Mouse (Mus musculus): Measurements from ENCODE around the gene Gm5799. TPM values are rescaled to one million over a fixed set of nuclear protein-coding genes. Genes with fewer than 3 reads are reported as not detected.
"Not testable (repeated sequence)": the region's sequence is repeated elsewhere in the genome, so short reads cannot be mapped to it uniquely, and the experiment has no call there.

Gm5799 gene
- not detected in 2 replicates for polyA plus RNA-seq (2016; fragmentation: Nextera tagmentation; extraction: Ambion mirVana)

DNA sequence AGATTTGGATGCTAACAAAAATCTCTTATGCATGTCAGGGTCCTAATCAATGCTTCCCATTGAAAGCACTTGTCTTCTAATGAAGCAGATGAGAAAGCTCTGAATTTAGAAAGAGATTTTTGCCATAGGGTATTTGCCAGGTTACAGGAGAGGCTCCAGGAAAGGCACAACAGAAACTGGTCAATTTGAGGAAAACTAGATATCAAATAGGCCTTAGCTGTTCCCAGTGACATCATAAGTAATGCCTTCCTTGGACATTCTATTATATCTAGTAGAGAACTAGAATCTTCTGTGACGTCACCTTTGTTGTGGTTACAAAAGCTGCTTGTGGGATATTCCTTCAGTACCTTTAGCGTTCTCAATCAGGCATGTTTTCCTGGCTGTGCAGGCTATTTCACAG lies at the start of gene Gm5799:
Gene Gm5799, plus strand, starts transcription at position 301 of the 400 bp plus-strand sequence.
- H3K4me1 ChIP-seq; H3K9ac ChIP-seq; H3K9me3 ChIP-seq (replicated peaks); ATAC-seq; H3K36me3 ChIP-seq; H3K27me3 ChIP-seq (replicated peaks); H3K4me2 ChIP-seq; H3K4me3 ChIP-seq; H3K27ac ChIP-seq: not testable (repeated sequence)
- 56% methylated on average over 2 of the region's 2 CpGs for WGBS (ENCODE audit: insufficient replicate concordance)

DNA sequence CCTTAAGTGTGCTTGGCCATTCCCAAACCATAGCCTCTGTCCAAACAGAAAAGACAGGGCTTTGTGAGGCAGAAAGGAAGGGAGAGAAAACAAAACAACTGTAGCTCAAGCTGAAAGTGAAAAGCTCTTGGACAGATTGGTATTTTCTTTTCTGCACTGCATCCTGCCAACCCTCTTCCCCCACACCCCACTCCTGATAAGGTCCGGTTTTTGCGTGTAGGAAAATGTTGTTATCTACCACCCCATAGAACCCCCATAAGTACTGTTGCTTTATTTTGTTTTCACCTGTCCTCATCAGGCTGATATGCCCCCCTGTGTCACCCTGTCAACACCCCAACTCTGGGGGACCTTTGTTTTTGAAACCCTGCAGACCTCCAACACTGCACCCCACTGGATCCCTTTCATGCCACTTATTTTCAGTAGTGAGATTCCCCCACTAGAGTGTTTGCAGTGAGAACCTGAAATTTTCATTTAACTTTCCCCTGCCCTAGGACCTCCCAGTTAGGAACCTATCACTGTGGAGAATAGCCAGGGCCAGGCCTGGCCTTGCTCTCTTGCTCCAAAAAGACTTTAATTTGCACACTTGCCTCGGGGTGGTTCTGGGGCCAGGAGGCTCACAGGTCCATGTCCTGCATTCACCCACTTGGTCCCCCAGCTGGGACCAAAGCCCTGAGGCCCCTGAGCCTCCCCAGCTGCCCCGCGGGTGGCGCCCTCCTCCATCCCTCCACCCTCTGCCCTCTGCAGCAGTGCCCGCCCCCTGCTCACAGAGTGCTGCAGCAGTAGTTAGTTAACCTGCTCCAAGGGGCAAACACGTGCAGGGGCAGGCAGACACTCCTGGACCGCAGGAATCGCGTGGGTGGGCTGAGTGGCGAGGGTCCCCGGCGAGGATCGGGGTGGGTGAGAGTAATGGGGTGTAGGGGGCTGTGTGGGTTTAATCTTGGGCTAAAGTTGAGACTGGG lies 12.0 kb upstream of the Gm5799 start:
- WGBS (ENCODE audit: insufficient replicate concordance) = 26% methylated on average over 15 of the region's 15 CpGs
- not testable (repeated sequence) for H3K27me3 ChIP-seq (replicated peaks); ATAC-seq; H3K27ac ChIP-seq; H3K4me2 ChIP-seq; H3K36me3 ChIP-seq; H3K4me1 ChIP-seq; H3K4me3 ChIP-seq; H3K9ac ChIP-seq; H3K9me3 ChIP-seq (replicated peaks)

DNA sequence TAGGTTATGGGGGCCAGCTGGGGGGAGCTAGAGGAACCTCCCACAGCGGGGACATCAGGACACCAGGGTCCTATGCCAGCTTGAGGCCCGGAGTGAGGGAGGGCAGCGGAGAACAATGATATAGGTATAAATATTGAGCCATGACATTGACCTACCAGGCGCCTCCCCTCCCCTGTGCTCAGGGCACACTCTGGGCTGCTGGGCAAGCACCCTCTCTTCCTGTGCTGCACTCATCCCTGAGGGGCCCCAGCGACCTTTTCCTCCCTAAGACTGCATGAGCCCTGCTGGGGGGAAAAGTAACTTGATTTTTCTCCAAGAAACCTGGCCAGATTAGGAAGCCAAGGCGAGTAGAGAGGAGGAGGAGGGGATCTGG lies 11.4 kb upstream of the Gm5799 start:
- not testable (repeated sequence) for H3K4me2 ChIP-seq; H3K36me3 ChIP-seq; H3K9me3 ChIP-seq (replicated peaks); H3K9ac ChIP-seq; H3K27me3 ChIP-seq (replicated peaks); H3K4me3 ChIP-seq; H3K4me1 ChIP-seq; ATAC-seq; H3K27ac ChIP-seq
- no CpG with 5 or more reads among the region's 6 CpGs for WGBS (ENCODE audit: insufficient replicate concordance)

DNA sequence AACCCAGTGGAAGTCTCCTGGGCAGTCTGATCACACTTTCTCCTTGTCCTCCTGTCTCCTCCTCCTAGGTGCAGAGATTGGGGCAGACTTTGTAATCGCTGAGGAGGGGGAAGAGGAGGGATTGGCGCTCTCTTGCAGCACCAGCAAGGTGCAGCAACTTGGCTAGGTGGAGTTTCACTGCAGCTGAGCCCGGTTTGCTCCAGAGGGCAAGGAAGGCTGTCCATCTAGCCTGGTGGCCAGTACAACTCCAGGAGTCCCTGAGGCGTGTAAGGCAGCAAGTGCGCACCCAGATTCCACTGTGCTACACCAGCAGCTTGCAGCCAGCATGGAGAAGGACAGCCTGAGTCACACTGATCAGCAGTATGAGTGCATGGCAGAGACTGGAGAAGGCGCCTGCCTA lies 11.0 kb upstream of the Gm5799 start:
- ATAC-seq, H3K27ac ChIP-seq: not testable (repeated sequence)
- WGBS (ENCODE audit: insufficient replicate concordance) = 31% methylated on average over 5 of the region's 6 CpGs

DNA sequence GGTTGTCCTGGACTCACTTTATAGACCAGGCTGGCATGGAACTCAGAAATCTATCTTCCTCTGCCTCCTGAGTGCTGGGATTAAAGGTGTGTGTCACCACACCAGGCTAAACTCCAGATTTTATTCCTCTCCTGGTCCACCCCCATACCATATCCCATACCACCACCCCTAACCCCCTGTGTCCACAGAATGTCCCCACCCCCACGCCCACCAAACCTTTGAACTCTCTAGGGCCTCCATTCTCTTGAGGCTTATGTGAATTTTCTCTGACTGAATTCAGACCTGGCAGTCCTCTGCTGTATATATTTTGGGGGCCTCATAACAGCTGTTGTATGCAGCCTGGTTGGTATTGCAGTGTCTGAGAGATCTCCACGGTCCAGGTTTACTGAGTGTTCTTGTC lies 5.2 kb upstream of the Gm5799 start:
- H3K4me1 ChIP-seq; ATAC-seq; H3K9ac ChIP-seq; H3K27me3 ChIP-seq (replicated peaks); H3K36me3 ChIP-seq; H3K4me2 ChIP-seq; H3K9me3 ChIP-seq (replicated peaks); H3K27ac ChIP-seq; H3K4me3 ChIP-seq: not testable (repeated sequence)
- 51% methylated on average over 2 of the region's 2 CpGs for WGBS (ENCODE audit: insufficient replicate concordance)

More for the DNA sequence above, 11.0 kb upstream of the Gm5799 start:
- H3K36me3 ChIP-seq; H3K4me2 ChIP-seq; H3K9ac ChIP-seq; H3K9me3 ChIP-seq (replicated peaks); H3K4me3 ChIP-seq; H3K27me3 ChIP-seq (replicated peaks); H3K4me1 ChIP-seq: not testable (repeated sequence)

DNA sequence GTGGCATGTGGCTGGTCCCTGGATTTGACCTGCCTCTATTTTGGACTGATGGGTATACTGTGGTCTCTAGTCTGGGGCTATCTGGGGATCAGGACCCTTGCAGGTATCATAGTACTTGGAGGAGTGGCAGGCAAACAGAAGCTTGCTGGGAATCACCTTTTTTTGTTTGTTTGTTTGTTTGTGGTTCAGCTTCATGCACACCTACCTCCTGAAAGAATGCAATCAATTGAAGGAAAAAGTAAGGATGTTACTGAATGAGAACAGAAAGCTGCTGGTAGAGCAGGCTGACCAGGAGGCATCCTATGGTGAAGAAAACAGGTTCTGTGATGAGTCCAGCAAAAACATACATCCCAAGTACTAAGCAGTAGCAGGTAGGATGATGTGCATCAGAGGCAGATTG lies 2.9 kb downstream of the Gm5799 start:
- not testable (repeated sequence) for H3K27ac ChIP-seq; H3K9ac ChIP-seq; H3K4me1 ChIP-seq; H3K9me3 ChIP-seq (replicated peaks); ATAC-seq; H3K4me2 ChIP-seq; H3K4me3 ChIP-seq; H3K27me3 ChIP-seq (replicated peaks); H3K36me3 ChIP-seq

DNA sequence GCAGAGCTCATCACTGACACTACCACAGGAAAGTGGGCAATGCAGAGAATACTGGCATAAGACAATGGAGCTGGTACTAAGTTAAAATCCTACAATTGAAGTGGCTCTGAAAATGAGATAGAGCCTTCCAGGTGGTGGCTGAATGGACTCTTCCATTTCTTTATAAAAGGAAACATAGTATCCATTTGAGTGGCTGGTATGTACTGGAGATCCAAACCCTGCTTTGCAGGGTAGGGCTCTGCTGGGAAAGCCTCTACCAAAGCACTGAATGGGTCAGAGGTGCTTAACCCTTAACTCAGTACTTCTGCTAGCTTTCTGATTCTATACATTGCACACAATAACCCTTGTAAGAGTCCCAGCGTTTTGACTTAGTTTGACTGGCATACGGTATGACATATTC lies 8.9 kb downstream of the Gm5799 start:
- not testable (repeated sequence) for H3K4me1 ChIP-seq; H3K4me3 ChIP-seq; H3K27me3 ChIP-seq (replicated peaks); H3K9me3 ChIP-seq (replicated peaks); H3K36me3 ChIP-seq; H3K27ac ChIP-seq; H3K9ac ChIP-seq; ATAC-seq; H3K4me2 ChIP-seq
- 61% methylated on average over 2 of the region's 2 CpGs for WGBS (ENCODE audit: insufficient replicate concordance)

DNA sequence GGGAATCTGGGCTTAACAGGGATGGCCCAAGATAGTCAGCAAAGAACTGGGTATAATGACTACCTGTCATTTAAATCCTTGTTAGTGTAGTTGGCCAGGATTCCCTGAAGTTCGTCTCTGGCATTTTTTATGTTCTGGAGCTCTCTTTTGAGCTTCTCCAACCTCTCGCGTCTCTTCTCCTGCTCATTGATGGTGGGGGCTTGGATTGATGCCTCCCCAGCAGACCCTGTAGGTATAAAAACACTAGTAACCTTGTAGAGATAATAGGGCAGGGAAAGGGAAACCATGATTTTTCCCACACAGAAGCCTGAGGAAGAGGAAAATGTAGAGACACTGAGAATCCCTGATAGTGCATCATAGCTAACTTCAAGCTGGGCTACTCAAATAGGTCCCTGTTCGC lies 34.6 kb downstream of the Gm5799 start:
- not testable (repeated sequence) for H3K4me3 ChIP-seq; H3K9ac ChIP-seq; H3K27me3 ChIP-seq (replicated peaks); H3K4me1 ChIP-seq; ATAC-seq; H3K9me3 ChIP-seq (replicated peaks); H3K27ac ChIP-seq; H3K36me3 ChIP-seq; H3K4me2 ChIP-seq
- WGBS (ENCODE audit: insufficient replicate concordance) = 54% methylated on average over 4 of the region's 4 CpGs

DNA sequence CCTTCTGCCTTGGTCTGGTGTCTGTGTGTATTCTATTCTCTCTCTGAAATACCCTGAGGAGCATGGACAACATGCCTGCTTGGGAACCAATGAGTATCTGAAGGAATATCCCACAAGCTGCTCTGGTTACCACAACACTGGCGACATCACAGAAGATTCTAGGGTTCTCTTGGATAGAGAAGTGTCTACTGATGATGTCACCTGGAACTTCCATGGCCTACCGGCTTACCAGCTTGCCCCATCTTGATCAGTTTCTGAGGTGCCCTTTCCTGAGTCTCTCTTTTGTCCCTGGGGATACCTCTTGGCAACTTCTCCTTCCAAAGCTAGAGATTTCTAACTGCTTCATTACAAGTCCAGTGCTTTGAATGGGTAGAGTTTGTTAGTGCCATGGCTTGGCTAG lies 35.7 kb downstream of the Gm5799 start, which contains the start of gene Gm17654:
Gene Gm17654, minus strand, starts transcription at position 101 of the 400 bp plus-strand sequence.
- H3K36me3 ChIP-seq; H3K27ac ChIP-seq; H3K27me3 ChIP-seq (replicated peaks); H3K4me1 ChIP-seq; H3K4me3 ChIP-seq; H3K4me2 ChIP-seq; ATAC-seq; H3K9me3 ChIP-seq (replicated peaks); H3K9ac ChIP-seq: not testable (repeated sequence)
- 53% methylated on average over 1 of the region's 2 CpGs for WGBS (ENCODE audit: insufficient replicate concordance)

Other genes with a start within 250 kb of the Gm5799 start
- not detected in 2 replicates for gene Gm8127, start 249.7 kb upstream of the Gm5799 start, polyA plus RNA-seq (2016; fragmentation: Nextera tagmentation; extraction: Ambion mirVana)
- gene 1700001F09Rik, start 195.8 kb upstream of the Gm5799 start, polyA plus RNA-seq (2016; fragmentation: Nextera tagmentation; extraction: Ambion mirVana) = not detected in 2 replicates
- not detected in 2 replicates for gene Gm8138, start 127.2 kb upstream of the Gm5799 start, polyA plus RNA-seq (2016; fragmentation: Nextera tagmentation; extraction: Ambion mirVana)
- not detected in 2 replicates for gene Gm17654, start 35.6 kb downstream of the Gm5799 start, polyA plus RNA-seq (2016; fragmentation: Nextera tagmentation; extraction: Ambion mirVana)
- not detected in 2 replicates for gene Gm10375, start 64.4 kb downstream of the Gm5799 start, polyA plus RNA-seq (2016; fragmentation: Nextera tagmentation; extraction: Ambion mirVana)
- gene Gm8165, start 133.6 kb downstream of the Gm5799 start, polyA plus RNA-seq (2016; fragmentation: Nextera tagmentation; extraction: Ambion mirVana) = not detected in 2 replicates
- gene Gm7324, start 154.3 kb downstream of the Gm5799 start, polyA plus RNA-seq (2016; fragmentation: Nextera tagmentation; extraction: Ambion mirVana) = 0.77 and 1.2 TPM in 2 replicates
- not detected in 2 replicates for gene Gm16506, start 183.9 kb downstream of the Gm5799 start, polyA plus RNA-seq (2016; fragmentation: Nextera tagmentation; extraction: Ambion mirVana)
- not detected in 2 replicates for gene Gm6526, start 204.3 kb downstream of the Gm5799 start, polyA plus RNA-seq (2016; fragmentation: Nextera tagmentation; extraction: Ambion mirVana)
- gene Gm8180, start 241.2 kb downstream of the Gm5799 start, polyA plus RNA-seq (2016; fragmentation: Nextera tagmentation; extraction: Ambion mirVana) = not detected in 2 replicates